Mouse (Mus musculus): Measurements from ENCODE around the gene Bnipl.
"Not testable (repeated sequence)": the region's sequence is repeated elsewhere in the genome, so short reads cannot be mapped to it uniquely, and the experiment has no call there.

Gene Bnipl

GRCm38 (mm10) chr3:95212889-95213608 is 37.9 kb downstream of the Bnipl start:
- not testable (repeated sequence) for DNase-seq (ENCODE audit: low spot score)

DNA sequence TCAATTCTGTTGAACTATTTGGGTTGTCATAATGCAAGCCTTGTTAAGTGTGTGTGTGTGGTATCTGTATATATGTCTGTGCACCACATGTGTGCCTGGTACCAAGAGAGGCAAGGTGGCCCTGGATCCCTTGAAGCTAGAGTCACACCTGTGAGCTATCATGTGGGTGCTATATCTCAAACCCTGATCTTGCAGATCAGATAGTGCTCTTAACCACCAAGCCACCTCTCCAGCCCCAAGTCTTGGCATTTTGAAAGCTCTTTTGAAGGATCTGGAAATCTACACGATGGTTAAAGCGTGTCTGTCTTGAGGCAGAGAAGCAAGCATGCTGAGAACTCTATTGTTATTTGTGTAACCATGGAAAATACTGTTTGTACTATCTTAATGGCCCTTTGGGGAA is 40.4 kb downstream of the Bnipl start:
- no peak for DNase-seq (ENCODE audit: low spot score)

DNA sequence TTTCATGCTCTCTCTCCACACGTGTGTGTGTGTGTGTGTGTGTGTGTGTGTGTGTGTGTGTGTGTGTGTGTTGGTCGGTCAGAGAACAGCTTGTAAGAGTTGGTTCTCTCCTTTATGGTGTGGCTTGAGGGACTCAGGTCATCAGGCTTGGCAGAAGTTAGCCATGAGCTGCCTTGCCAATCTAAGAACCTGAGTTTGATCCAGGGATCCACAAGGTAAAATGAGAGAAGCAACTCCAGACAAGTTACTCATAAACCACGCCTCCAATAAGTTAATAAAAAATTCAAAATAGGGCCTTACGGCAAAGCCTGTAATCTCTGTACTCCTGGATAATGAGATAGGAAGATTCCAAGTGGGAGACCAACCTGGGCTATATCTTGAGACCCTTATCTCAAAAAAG is 42.7 kb downstream of the Bnipl start:
- DNase-seq (ENCODE audit: low spot score) = no peak

GRCm38 (mm10) chr3:95203880-95204279 is 47.1 kb downstream of the Bnipl start:
- DNase-seq (ENCODE audit: low spot score) = no peak

GRCm38 (mm10) chr3:95200562-95200961 is 50.4 kb downstream of the Bnipl start:
- no peak for DNase-seq (ENCODE audit: low spot score)

- peak; percentile 40 for DNase-seq (ENCODE audit: low spot score)
Measured at GRCm38 (mm10) chr3:95200132-95200531, 50.9 kb downstream of the Bnipl start.

GRCm38 (mm10) chr3:95199101-95199500 is 51.9 kb downstream of the Bnipl start:
- no peak for DNase-seq (ENCODE audit: low spot score)

- DNase-seq (ENCODE audit: low spot score) = no peak
Measured at GRCm38 (mm10) chr3:95195772-95196171, 55.2 kb downstream of the Bnipl start.

GRCm38 (mm10) chr3:95194721-95195135 is 56.3 kb downstream of the Bnipl start:
- DNase-seq (ENCODE audit: low spot score) = no peak

Measured in yolk sac, embryonic 10.5 days (tissue).